Comparison of ENCODE assay signal across 15 mouse cellular contexts in the genomic region with DNA sequence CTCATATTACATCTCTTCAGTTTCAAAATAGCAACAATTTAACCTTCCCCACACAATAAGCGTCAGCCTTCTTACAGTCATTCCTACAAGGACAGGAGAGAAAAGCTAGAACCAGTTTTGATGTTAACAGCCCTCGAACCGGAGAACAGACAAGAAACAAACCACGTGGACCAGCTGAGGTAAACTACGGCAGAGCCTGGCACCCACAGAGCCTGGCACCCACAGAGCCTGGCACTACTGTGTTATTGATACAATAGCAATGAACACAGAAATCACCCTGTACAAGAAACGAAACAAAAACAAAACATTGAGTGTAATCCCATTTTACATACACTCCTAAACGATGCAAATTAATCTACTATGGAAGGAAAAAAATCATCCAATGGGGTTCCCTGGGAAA.
"Had no signal": no experiment of that assay in that cellular context is flagged by ENCODE, and none has a peak within 500 bp of the region (broad histone marks: within the 10 kb centered on the region; RNA-seq: fewer than 3 reads in every experiment).

No protein-coding gene starts in this region.

- H3K27me3 ChIP-seq: neural tube, embryonic 15.5 days; stomach, embryonic 15.5 days had no signal

- H3K36me3 ChIP-seq: stomach, embryonic 15.5 days had no signal

- H3K27ac ChIP-seq: neural tube, embryonic 15.5 days; stomach, embryonic 15.5 days; stomach, postnatal 0 days had no signal

- H3K4me3 ChIP-seq: neural tube, embryonic 15.5 days; stomach, embryonic 15.5 days had no signal

- H3K4me2 ChIP-seq: neural tube, embryonic 15.5 days; stomach, embryonic 15.5 days had no signal

- H3K9ac ChIP-seq: neural tube, embryonic 15.5 days; stomach, embryonic 15.5 days had no signal

- H3K4me1 ChIP-seq: neural tube, embryonic 15.5 days had no signal

- H3K9me3 ChIP-seq: neural tube, embryonic 15.5 days; stomach, embryonic 15.5 days had no signal

- DNase-seq: retina, postnatal 1 day; right cerebral cortex, adult 18-20 months; right cerebral cortex, postnatal 14 days; right cerebral cortex, postnatal 25 days; right cerebral cortex, postnatal 4 days; spleen, adult 18-20 months; thymus, adult 18-20 months; thymus, adult 2 months; thymus, postnatal 14 days; thymus, postnatal 25 days; thymus, postnatal 36 days; thymus, postnatal 4 days had no signal
